Mouse (Mus musculus) E14TG2a.4 (cell line): ENCODE data around the gene Igf1r.

Source experiments
- H3K27me3 ChIP-seq: 2 replicates; pipeline ENCODE4 v1.6.1; 2014; ENCODE audit warnings: low read length, control low read depth; ENCODE audit not compliant: insufficient read depth
- H3K36me3 ChIP-seq: 2 replicates; pipeline ENCODE4 v1.6.1; 2014; ENCODE audit warnings: low read length, control low read depth; ENCODE audit not compliant: insufficient read depth
- H3K4me1 ChIP-seq: replicated peaks from 2 replicates; pipeline ENCODE4 v1.6.1; 2014; ENCODE audit warnings: low read depth, low read length, control low read depth
- H3K4me3 ChIP-seq: replicated peaks from 2 replicates; pipeline ENCODE4 v1.5.1; 2014; ENCODE audit warnings: mild to moderate bottlenecking, low read length
- H3K9me3 ChIP-seq: 2 replicates; pipeline ENCODE4 v1.6.1; 2014; ENCODE audit warnings: low read length, control low read depth
- CTCF ChIP-seq: conservative IDR thresholded peaks from 2 replicates; pipeline ENCODE4 v1.5.1; 2014; ENCODE audit warnings: low read length
- NANOG ChIP-seq: IDR thresholded peaks from 2 replicates; pipeline ENCODE4 v1.6.1; 2014; ENCODE audit warnings: borderline replicate concordance, low read length, mixed read lengths
- POU5F1 ChIP-seq: IDR thresholded peaks from 2 replicates; pipeline ENCODE4 v1.6.1; 2014; ENCODE audit warnings: low read length, borderline replicate concordance

Igf1r gene

GRCm38 (mm10) chr7:68213842-68214241 is 261.2 kb downstream of the Igf1r start:
- Histone ChIP-seq H3K36me3 (peaks cover 30% of the 10 kb centered on the region), H3K4me1 (peaks cover 29% of the 10 kb centered on the region), H3K27me3 (peaks cover 3% of the 10 kb centered on the region; the same call in 1 of the 2 replicates), H3K4me3 (no peak overlapping the region), H3K9me3 (no peaks in the 10 kb centered on the region)
- TF ChIP-seq POU5F1 (no peak), NANOG (no peak)

DNA sequence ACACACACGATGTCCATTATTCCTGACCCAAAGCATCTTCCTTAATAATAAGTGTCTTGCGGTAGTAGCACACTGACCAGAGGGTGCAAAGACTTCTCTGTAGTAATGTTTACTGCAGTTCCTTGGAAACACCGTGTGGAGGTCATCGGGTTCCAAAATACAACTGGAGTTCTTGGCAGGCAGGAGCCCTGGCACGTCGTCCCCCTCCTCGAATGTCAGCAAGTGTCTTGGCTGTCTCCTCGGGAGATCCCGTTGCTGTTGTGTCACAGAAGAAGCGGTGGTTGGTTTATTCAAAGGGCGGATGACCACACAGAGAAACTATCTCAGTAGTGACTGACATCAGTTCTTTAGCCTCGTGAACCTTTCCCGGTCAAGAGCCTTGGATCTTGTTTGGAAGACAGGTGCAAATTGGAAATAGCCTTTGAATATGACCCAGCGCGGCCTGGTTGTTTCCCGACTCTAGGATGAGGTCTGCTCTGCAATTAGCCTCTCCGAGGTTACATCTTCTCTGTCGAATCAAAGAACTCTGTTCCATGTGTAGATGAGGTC is 263.0 kb downstream of the Igf1r start:
- H3K36me3 ChIP-seq, result peaks cover 30% of the 10 kb centered on the region
- TF ChIP-seq CTCF (no peak), NANOG (no peak)
- H3K27me3 ChIP-seq, result peaks cover 3% of the 10 kb centered on the region; the same call in 1 of the 2 replicates
- no peak overlapping the region for H3K4me3 ChIP-seq
- H3K4me1 ChIP-seq, result peaks cover 29% of the 10 kb centered on the region
- H3K9me3 ChIP-seq, result no peaks in the 10 kb centered on the region

- no peak for TF ChIP-seq NANOG
- TF ChIP-seq CTCF, result no peak
- TF ChIP-seq POU5F1, result no peak
- Histone ChIP-seq H3K36me3 (peaks cover 14% of the 10 kb centered on the region; the same call in 1 of the 2 replicates), H3K4me3 (no peak overlapping the region), H3K9me3 (no peaks in the 10 kb centered on the region), H3K27me3 (peaks cover 3% of the 10 kb centered on the region; the same call in 1 of the 2 replicates), H3K4me1 (peaks cover 29% of the 10 kb centered on the region)
Measured at GRCm38 (mm10) chr7:68218879-68219278, 266.3 kb downstream of the Igf1r start.

- no peak for TF ChIP-seq POU5F1
- TF ChIP-seq CTCF, result no peak
- TF ChIP-seq NANOG, result no peak
- H3K4me1 ChIP-seq, result peaks cover 18% of the 10 kb centered on the region
- H3K36me3 ChIP-seq, result peaks cover 3% of the 10 kb centered on the region; the same call in 1 of the 2 replicates
- no peak overlapping the region for H3K4me3 ChIP-seq
- H3K27me3 ChIP-seq, result peaks cover 11% of the 10 kb centered on the region
- H3K9me3 ChIP-seq, result no peaks in the 10 kb centered on the region
Measured at GRCm38 (mm10) chr7:68221677-68222230, 269.1 kb downstream of the Igf1r start.

DNA sequence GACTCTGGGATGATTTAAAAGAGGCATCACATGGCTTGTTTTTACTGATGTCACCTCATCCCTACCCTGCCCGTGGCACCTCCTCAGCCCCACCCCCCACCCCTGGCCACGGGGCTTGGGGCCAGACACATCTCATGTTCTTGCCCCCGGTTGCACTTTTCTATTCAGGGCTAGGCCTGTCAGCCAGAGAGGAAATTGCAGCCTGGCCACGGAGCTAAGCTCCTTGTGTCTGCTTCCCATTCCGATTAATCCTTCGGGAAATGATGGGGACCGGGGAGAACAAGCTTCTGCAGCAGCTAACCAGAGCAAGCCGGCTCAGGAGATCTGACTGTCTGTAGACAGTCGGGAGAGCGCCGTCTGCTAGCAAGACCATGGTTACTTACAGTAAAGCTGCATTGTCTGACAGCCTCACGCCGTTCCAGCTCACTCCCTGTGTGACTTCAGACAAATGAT is 270.8 kb downstream of the Igf1r start:
- H3K36me3 ChIP-seq, result peaks cover 3% of the 10 kb centered on the region; the same call in 1 of the 2 replicates
- H3K4me3 ChIP-seq, result no peak overlapping the region
- peaks cover 11% of the 10 kb centered on the region for H3K27me3 ChIP-seq
- peaks cover 26% of the 10 kb centered on the region for H3K4me1 ChIP-seq
- TF ChIP-seq NANOG (no peak), POU5F1 (no peak), CTCF (no peak)
- H3K9me3 ChIP-seq, result no peaks in the 10 kb centered on the region

DNA sequence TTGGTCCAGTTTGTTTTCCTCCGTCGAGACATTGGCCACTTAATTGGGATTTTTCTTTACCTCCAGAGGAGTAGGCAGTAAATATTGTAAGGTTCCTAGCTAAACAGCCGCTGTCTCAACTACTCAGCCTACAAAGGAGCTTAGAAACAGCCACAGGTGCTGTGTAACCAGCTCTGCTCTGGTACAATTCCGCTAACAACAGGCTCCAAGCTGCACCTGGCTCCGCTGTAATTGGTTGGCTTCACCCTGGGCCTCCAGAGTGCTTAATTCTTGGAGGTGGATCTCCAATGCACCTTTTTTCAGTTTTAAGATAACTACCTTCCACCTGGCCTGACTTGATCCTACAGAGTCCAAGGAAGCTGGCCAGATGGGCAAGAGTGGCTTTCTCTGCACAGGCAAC is 271.4 kb downstream of the Igf1r start:
- TF ChIP-seq CTCF, result no peak
- no peak for TF ChIP-seq NANOG
- TF ChIP-seq POU5F1, result no peak
- Histone ChIP-seq H3K27me3 (peaks cover 11% of the 10 kb centered on the region), H3K9me3 (no peaks in the 10 kb centered on the region), H3K4me3 (no peak overlapping the region), H3K4me1 (peaks cover 30% of the 10 kb centered on the region), H3K36me3 (peaks cover 3% of the 10 kb centered on the region; the same call in 1 of the 2 replicates)

GRCm38 (mm10) chr7:68225427-68226054 is 272.9 kb downstream of the Igf1r start:
- Histone ChIP-seq H3K27me3 (peaks cover 11% of the 10 kb centered on the region), H3K4me3 (no peak overlapping the region), H3K9me3 (no peaks in the 10 kb centered on the region), H3K4me1 (peaks cover 43% of the 10 kb centered on the region), H3K36me3 (peaks cover 3% of the 10 kb centered on the region; the same call in 1 of the 2 replicates)
- TF ChIP-seq POU5F1, result no peak
- TF ChIP-seq NANOG, result no peak
- TF ChIP-seq CTCF, result no peak

DNA sequence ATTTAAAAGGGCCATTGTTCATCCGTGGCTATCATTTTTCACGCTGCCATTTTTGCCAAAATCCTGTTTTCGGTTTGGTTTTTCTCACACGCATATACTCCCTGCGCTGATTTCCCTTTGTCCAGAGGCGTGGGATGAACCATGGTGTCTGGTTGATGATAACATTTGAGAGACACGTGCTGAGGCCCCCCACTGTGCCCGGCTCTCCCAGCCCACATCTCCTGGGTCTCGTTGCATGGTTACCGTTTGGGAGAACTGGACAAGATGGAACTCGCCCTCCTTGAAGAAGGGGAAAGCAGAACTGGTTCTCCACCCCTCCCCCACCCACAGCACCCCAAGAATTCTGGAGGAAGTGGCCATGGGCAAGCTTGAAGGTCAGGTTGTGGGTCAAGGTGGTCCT is 274.4 kb downstream of the Igf1r start:
- Histone ChIP-seq H3K36me3 (peaks cover 3% of the 10 kb centered on the region; the same call in 1 of the 2 replicates), H3K4me3 (no peak overlapping the region), H3K9me3 (no peaks in the 10 kb centered on the region), H3K4me1 (peaks cover 48% of the 10 kb centered on the region), H3K27me3 (peaks cover 11% of the 10 kb centered on the region)
- TF ChIP-seq CTCF (no peak), NANOG (no peak), POU5F1 (no peak)

DNA sequence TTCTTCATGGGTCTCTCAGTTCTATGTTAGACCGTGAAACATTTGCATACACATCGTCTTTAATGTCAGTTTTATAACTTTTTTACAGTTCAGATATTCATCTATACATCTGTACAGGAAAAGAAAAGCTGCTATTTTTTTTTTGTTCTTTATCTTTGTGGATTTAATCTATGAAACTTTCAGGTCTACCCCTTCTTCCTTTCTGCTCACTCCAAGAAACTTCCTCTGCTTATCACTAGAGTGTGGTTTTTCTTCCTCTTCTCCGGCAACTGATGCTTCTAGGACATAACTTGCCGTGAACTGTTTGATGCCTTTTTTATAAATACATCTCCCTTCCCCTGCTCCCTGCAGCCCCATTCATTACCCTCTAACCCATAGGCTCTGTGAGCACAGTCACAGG is 275.0 kb downstream of the Igf1r start:
- Histone ChIP-seq H3K27me3 (peaks cover 11% of the 10 kb centered on the region), H3K4me1 (peaks cover 50% of the 10 kb centered on the region), H3K4me3 (no peak overlapping the region), H3K36me3 (peaks cover 3% of the 10 kb centered on the region; the same call in 1 of the 2 replicates), H3K9me3 (no peaks in the 10 kb centered on the region)
- TF ChIP-seq NANOG, result no peak
- no peak for TF ChIP-seq CTCF
- no peak for TF ChIP-seq POU5F1
